Mouse (Mus musculus) liver, postnatal 0 days (tissue): ENCODE measurements around the gene Tnip1. TPM values are rescaled to one million over a fixed set of nuclear protein-coding genes. Genes with fewer than 3 reads are reported as not detected.
"Not testable (repeated sequence)": the region's sequence is repeated elsewhere in the genome, so short reads cannot be mapped to it uniquely, and the experiment has no call there.

ENCODE experiments used
- ATAC-seq: fragments of 200-750 bp; cut with Nextera tagmentation; 2 replicates; pipeline ENCODE4 v1.8.0; 2017; ENCODE audit warnings: mild to moderate bottlenecking, moderate library complexity
- DNase-seq: peaks from one replicate; pipeline ENCODE4 v3.0.0-alpha.2; 2016
- H3K27ac ChIP-seq: fragments of 300-500 bp; sonication (generic); 2 replicates; pipeline ENCODE4 v1.5.1; 2014; ENCODE audit warnings: antibody characterized with exemption, moderate library complexity, mild to moderate bottlenecking, low read depth
- H3K27me3 ChIP-seq: fragments of 300-500 bp; sonication (generic); 2 replicates; pipeline ENCODE4 v1.6.1; 2014; ENCODE audit warnings: low read length, control low read depth, mixed read lengths; ENCODE audit not compliant: insufficient read depth
- H3K36me3 ChIP-seq: fragments of 300-500 bp; sonication (generic); replicated peaks from 2 replicates; pipeline ENCODE4 v1.6.1; 2014; ENCODE audit warnings: mild to moderate bottlenecking, control low read depth, low read length, moderate library complexity, mixed read lengths; ENCODE audit not compliant: insufficient read depth
- H3K4me1 ChIP-seq: fragments of 300-500 bp; sonication (generic); 2 replicates; pipeline ENCODE4 v1.6.1; 2014; ENCODE audit warnings: antibody characterized with exemption, mild to moderate bottlenecking, control low read depth; ENCODE audit not compliant: insufficient read depth
- H3K4me2 ChIP-seq: fragments of 300-500 bp; sonication (generic); 2 replicates; pipeline ENCODE4 v1.6.1; 2014; ENCODE audit warnings: low read depth, mild to moderate bottlenecking, low read length, moderate library complexity, mixed read lengths
- H3K4me3 ChIP-seq: fragments of 300-500 bp; sonication (generic); 2 replicates; pipeline ENCODE4 v1.5.1; 2014; ENCODE audit warnings: low read depth, low read length
- H3K9ac ChIP-seq: fragments of 300-500 bp; sonication (generic); replicated peaks from 2 replicates; pipeline ENCODE4 v1.6.1; 2014; ENCODE audit warnings: mild to moderate bottlenecking, moderate library complexity
- H3K9me3 ChIP-seq: fragments of 300-500 bp; sonication (generic); 2 replicates; pipeline ENCODE4 v1.6.1; 2016; ENCODE audit warnings: mild to moderate bottlenecking, control low read depth, low read length, mixed read lengths
- CTCF ChIP-seq: sonication (generic); IDR thresholded peaks from 2 replicates; pipeline ENCODE4 v1.5.1; 2016; ENCODE audit warnings: antibody characterized with exemption, low read depth
- EP300 ChIP-seq: IDR thresholded peaks from 2 replicates; pipeline ENCODE4 v1.6.1; 2016; ENCODE audit warnings: antibody characterized with exemption, low read depth, mild to moderate bottlenecking
- WGBS: fragments of 180-500 bp; shearing (Covaris S2); extraction: QIAGEN DNeasy Blood & Tissue Kit; methylation state at CpG from one replicate; pipeline ENCODE4 v1.1.7; 2014; ENCODE audit not compliant: insufficient replicate concordance; 5-methylcytosine and 5-hydroxymethylcytosine counted together
- polyA plus RNA-seq: library from polyadenylated mRNA; unstranded; fragments of >200 nt; fragmentation: Nextera tagmentation; extraction: Ambion mirVana; gene quantifications from 2 replicates; pipeline ENCODE4 v1.2.1, GENCODE M21; 2015

Gene Tnip1
- polyA plus RNA-seq, 1 experiment from 2014 or later, result 5.2 TPM

- H3K27me3 ChIP-seq, result no peaks in the 10 kb centered on the region
- 47% methylated on average over 7 of the region's 7 CpGs for WGBS
- H3K9me3 ChIP-seq, result no peaks in the 10 kb centered on the region
- no peak overlapping the region for H3K4me3 ChIP-seq
- H3K36me3 ChIP-seq, result no peaks in the 10 kb centered on the region
- no peak overlapping the region for H3K4me2 ChIP-seq
- no peak for DNase-seq
- peaks cover 33% of the 10 kb centered on the region for H3K4me1 ChIP-seq
- H3K9ac ChIP-seq, result no peak overlapping the region
- ATAC-seq, result no peak
- no peak overlapping the region for H3K27ac ChIP-seq
- TF ChIP-seq EP300, result no peak
- TF ChIP-seq CTCF, result no peak
Measured at GRCm38 (mm10) chr11:54956912-54957311, 5.8 kb downstream of the Tnip1 start.

GRCm38 (mm10) chr11:54955735-54956480 is 6.8 kb downstream of the Tnip1 start:
- H3K4me1 ChIP-seq, result peaks cover 33% of the 10 kb centered on the region
- peak overlapping the region; percentile 73 for H3K4me2 ChIP-seq
- H3K27ac ChIP-seq, result peak overlapping the region; percentile 90
- H3K36me3 ChIP-seq, result no peaks in the 10 kb centered on the region
- TF ChIP-seq CTCF, result no peak
- peak; percentile 28; the same call in 1 of the 2 replicates for TF ChIP-seq EP300
- under 1% methylated on average over 58 of the region's 59 CpGs for WGBS
- no peaks in the 10 kb centered on the region for H3K27me3 ChIP-seq
- H3K4me3 ChIP-seq, result peak overlapping the region; percentile 77
- DNase-seq (peak; percentile 99), ATAC-seq (peak; percentile 99)
- H3K9me3 ChIP-seq, result no peaks in the 10 kb centered on the region
- peak overlapping the region; percentile 74 for H3K9ac ChIP-seq

GRCm38 (mm10) chr11:54955400-54955734 is 7.3 kb downstream of the Tnip1 start:
- H3K9ac ChIP-seq, result peak overlapping the region; percentile 74
- 37% methylated on average over 10 of the region's 10 CpGs for WGBS

GRCm38 (mm10) chr11:54954716-54955115 is 8.0 kb downstream of the Tnip1 start:
- ATAC-seq, result no peak
- H3K9me3 ChIP-seq, result no peaks in the 10 kb centered on the region
- no peak overlapping the region for H3K27ac ChIP-seq
- DNase-seq, result no peak
- TF ChIP-seq EP300 (no peak), CTCF (no peak)
- no peak overlapping the region; the same call in 1 of the 2 replicates for H3K9ac ChIP-seq
- peaks cover 33% of the 10 kb centered on the region for H3K4me1 ChIP-seq
- no peaks in the 10 kb centered on the region for H3K27me3 ChIP-seq
- 0 out of 2 replicates have a peak overlapping the region, but pooled peaks have one; percentile 77 for H3K4me3 ChIP-seq
- H3K4me2 ChIP-seq, result peak overlapping the region; percentile 73
- H3K36me3 ChIP-seq, result 0 out of 2 replicates have a peak, but pooled peaks cover 3% of the 10 kb centered on the region
- WGBS, result 84% methylated on average over 8 of the region's 8 CpGs

More at GRCm38 (mm10) chr11:54955400-54955734, 7.3 kb downstream of the Tnip1 start:
- not testable (repeated sequence) for ATAC-seq, H3K36me3 ChIP-seq, H3K9me3 ChIP-seq, DNase-seq, H3K27me3 ChIP-seq
- H3K4me2 ChIP-seq, result peak overlapping the region; percentile 73
- H3K4me3 ChIP-seq, result peak overlapping the region; percentile 77
- H3K27ac ChIP-seq, result peak overlapping the region; percentile 90
- H3K4me1 ChIP-seq, result peaks cover 33% of the 10 kb centered on the region

- H3K27ac ChIP-seq, result no peak overlapping the region
- 71% methylated on average over 9 of the region's 9 CpGs for WGBS
- H3K4me1 ChIP-seq, result peaks cover 32% of the 10 kb centered on the region
- H3K9ac ChIP-seq, result no peak overlapping the region
- ATAC-seq (no peak), DNase-seq (no peak)
- H3K9me3 ChIP-seq, result no peaks in the 10 kb centered on the region
- TF ChIP-seq CTCF, result no peak
- TF ChIP-seq EP300, result no peak
- no peak overlapping the region for H3K4me3 ChIP-seq
- H3K27me3 ChIP-seq, result no peaks in the 10 kb centered on the region
- H3K4me2 ChIP-seq, result peak overlapping the region; percentile 73; the same call in 1 of the 2 replicates
- 0 out of 2 replicates have a peak, but pooled peaks cover 3% of the 10 kb centered on the region for H3K36me3 ChIP-seq
Measured at GRCm38 (mm10) chr11:54953993-54954446, 8.7 kb downstream of the Tnip1 start.

GRCm38 (mm10) chr11:54952651-54953050 is 10.1 kb downstream of the Tnip1 start:
- no peaks in the 10 kb centered on the region for H3K27me3 ChIP-seq
- H3K27ac ChIP-seq, result no peak overlapping the region
- DNase-seq, result no peak
- H3K4me2 ChIP-seq, result no peak overlapping the region
- H3K4me1 ChIP-seq, result peaks cover 22% of the 10 kb centered on the region
- 0 out of 2 replicates have a peak, but pooled peaks cover 3% of the 10 kb centered on the region for H3K36me3 ChIP-seq
- no peak for ATAC-seq
- no peak for TF ChIP-seq EP300
- no peak for TF ChIP-seq CTCF
- H3K9me3 ChIP-seq, result no peaks in the 10 kb centered on the region
- H3K9ac ChIP-seq, result no peak overlapping the region; the same call in 1 of the 2 replicates
- 47% methylated on average over 6 of the region's 6 CpGs for WGBS
- H3K4me3 ChIP-seq, result no peak overlapping the region
